Mouse (Mus musculus) neural tube, embryonic 12.5 days (tissue): ENCODE measurements around the gene Gm19410. TPM values are rescaled to one million over a fixed set of nuclear protein-coding genes. Genes with fewer than 3 reads are reported as not detected.

ENCODE experiments used
- ATAC-seq: fragments of 200-750 bp; cut with Nextera tagmentation; 2 replicates; pipeline ENCODE4 v1.8.0; 2017; ENCODE audit warnings: low read depth, mild to moderate bottlenecking, moderate TSS enrichment, moderate library complexity; ENCODE audit not compliant: low FRiP score
- H3K27ac ChIP-seq: fragments of 300-500 bp; sonication (generic); 2 replicates; pipeline ENCODE4 v1.5.1; 2016
- H3K27me3 ChIP-seq: fragments of 300-500 bp; sonication (generic); replicated peaks from 2 replicates; pipeline ENCODE4 v1.6.1; 2016; ENCODE audit warnings: mild to moderate bottlenecking
- H3K36me3 ChIP-seq: fragments of 300-500 bp; sonication (generic); 2 replicates; pipeline ENCODE4 v1.6.1; 2016; ENCODE audit warnings: mild to moderate bottlenecking
- H3K4me1 ChIP-seq: fragments of 300-500 bp; sonication (generic); 2 replicates; pipeline ENCODE4 v1.6.1; 2016
- H3K4me2 ChIP-seq: fragments of 300-500 bp; sonication (generic); replicated peaks from 2 replicates; pipeline ENCODE4 v1.6.1; 2016; ENCODE audit warnings: mild to moderate bottlenecking
- H3K4me3 ChIP-seq: fragments of 300-500 bp; sonication (generic); 2 replicates; pipeline ENCODE4 v1.5.1; 2016
- H3K9ac ChIP-seq: fragments of 300-500 bp; sonication (generic); 2 replicates; pipeline ENCODE4 v1.6.1; 2016; ENCODE audit warnings: mild to moderate bottlenecking
- H3K9me3 ChIP-seq: fragments of 300-500 bp; sonication (generic); 2 replicates; pipeline ENCODE4 v1.6.1; 2016; ENCODE audit warnings: mild to moderate bottlenecking
- WGBS: fragments of 180-500 bp; shearing (Covaris S2); methylation state at CpG from one replicate; pipeline ENCODE4 v1.1.7; 2016; 5-methylcytosine and 5-hydroxymethylcytosine counted together
- microRNA-seq: library from miRNA; unstranded; fragments of <30 nt; microRNA quantifications from one replicate; pipeline ENCODE4, GENCODE M21; 2017
- polyA plus RNA-seq: library from polyadenylated mRNA; unstranded; fragments of >200 nt; fragmentation: Nextera tagmentation; extraction: Ambion mirVana; gene quantifications from 2 replicates; pipeline ENCODE4 v1.2.1, GENCODE M21; 2016

Gene Gm19410
- 0.03 TPM in 2 replicates for polyA plus RNA-seq

DNA sequence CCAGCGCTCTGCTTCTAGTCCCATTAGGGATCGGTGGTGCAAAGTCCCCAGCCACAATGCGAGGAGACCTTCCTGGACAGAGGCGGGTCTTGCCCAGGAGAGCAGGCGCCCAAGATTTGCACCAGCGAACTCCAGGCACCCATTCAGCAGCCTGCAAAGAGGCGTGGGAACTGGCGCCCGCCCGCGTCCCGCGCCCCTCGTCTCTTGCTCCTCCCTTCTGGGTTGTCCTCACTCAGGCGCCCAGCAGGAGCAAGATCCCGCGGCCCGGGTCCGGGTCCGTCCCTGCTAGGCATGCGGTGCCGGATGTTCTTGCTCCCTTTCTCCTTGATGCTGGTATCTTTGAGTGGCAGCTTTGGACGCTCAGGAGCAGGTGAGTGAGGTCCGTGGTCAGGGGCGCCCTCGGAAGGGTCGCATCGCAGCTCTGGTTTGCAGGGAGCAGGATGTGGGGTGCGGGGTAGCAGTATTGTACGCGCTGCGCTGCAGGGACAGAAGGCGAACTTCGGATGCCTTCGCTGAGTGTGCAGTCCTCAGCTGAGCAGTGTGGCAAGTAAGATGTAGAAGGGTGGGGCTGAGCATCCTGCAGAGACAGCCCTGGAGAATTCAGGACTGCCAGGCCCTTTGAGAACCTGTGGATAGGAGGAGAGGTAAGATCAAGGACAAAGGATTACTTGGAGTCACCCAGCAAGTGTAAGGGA lies at the start of gene Gm19410:
Gene Gm19410 (plus strand): TSS at position 292 of the 695 bp plus-strand sequence.
- Histone ChIP-seq H3K27me3 (peaks cover 22% of the 10 kb centered on the region), H3K9ac (peak within 1 kb of the TSS; percentile 33), H3K4me2 (peak within 1 kb of the TSS; percentile 78), H3K27ac (no peak within 1 kb of the TSS), H3K4me1 (peaks cover 12% of the 10 kb centered on the region), H3K4me3 (peak within 1 kb of the TSS; percentile 34), H3K36me3 (no peaks in the 10 kb centered on the region), H3K9me3 (no peaks in the 10 kb centered on the region)
- under 1% methylated on average over 35 of the region's 35 CpGs for WGBS
- ATAC-seq, result peak; percentile 48

DNA sequence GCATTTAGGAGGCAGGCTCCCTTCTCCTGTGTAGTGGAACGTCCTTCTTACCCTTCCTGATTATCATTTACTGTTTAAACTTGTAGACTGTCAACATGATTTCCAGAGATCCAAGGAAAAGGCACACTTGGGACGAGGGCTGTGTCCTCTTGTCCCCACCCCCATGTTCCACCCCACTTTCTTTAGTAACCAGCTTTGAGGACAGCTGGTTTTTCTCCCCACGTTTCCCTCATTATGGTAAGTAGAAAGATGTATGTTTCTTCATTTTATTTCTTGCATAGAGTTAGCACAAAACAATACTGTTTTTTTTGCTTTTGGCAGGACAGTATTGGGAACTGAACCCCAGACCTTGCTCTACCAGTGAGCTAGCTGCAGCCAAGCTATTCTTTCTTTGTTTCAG lies 34.8 kb upstream of the Gm19410 start:
- Histone ChIP-seq H3K4me1 (no peaks in the 10 kb centered on the region), H3K9ac (no peak overlapping the region), H3K4me2 (no peak overlapping the region), H3K9me3 (no peaks in the 10 kb centered on the region), H3K27ac (no peak overlapping the region), H3K27me3 (no peaks in the 10 kb centered on the region), H3K4me3 (no peak overlapping the region), H3K36me3 (no peaks in the 10 kb centered on the region)
- WGBS, result 77% methylated on average over 3 of the region's 3 CpGs
- no peak for ATAC-seq

DNA sequence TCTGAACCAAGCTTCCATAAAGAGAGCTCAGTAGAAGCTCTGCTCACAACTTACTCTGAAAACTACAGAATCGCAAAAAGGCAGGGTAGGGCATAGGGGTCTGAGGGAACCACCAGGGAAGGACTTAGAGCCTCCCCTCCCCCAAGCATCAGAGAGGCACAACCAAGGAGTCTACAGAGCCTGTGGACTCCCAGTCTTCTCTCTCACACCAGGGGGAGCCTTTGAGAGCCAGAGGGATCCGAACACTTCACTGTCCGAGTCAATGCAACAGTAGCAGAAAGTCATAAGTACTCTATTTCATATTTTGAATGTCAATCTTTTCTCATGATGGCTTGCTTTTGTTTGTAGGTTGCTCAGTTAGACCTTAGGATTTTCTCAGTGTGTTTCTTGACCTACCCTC lies 30.2 kb upstream of the Gm19410 start:
- Histone ChIP-seq H3K4me1 (no peaks in the 10 kb centered on the region), H3K9ac (no peak overlapping the region), H3K36me3 (no peaks in the 10 kb centered on the region), H3K27me3 (no peaks in the 10 kb centered on the region), H3K9me3 (no peaks in the 10 kb centered on the region), H3K4me2 (no peak overlapping the region), H3K27ac (no peak overlapping the region), H3K4me3 (no peak overlapping the region)
- WGBS, result 81% methylated on average over 3 of the region's 3 CpGs
- no peak for ATAC-seq

DNA sequence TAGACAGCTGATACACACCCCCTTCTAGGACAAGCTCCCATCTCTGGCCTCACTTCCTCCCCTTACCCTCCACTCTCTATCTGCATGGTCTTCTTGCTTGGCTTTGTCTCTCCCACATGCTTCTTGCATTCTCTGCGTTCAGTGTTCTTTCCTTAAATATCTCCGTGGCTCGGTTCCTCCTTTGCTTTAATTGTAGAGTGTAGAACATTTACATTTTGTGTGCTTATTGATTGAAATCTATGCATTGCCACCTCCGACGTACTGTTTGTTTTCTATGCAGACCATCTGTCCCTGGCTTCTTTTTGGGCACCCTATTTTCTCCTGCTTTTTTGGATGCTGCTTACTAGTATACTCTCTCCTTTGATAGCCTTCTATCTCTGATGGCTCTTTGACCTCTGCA lies 9.4 kb upstream of the Gm19410 start:
- no peak for ATAC-seq
- no peak overlapping the region for H3K27ac ChIP-seq
- H3K4me1 ChIP-seq, result no peaks in the 10 kb centered on the region
- H3K4me3 ChIP-seq, result no peak overlapping the region
- H3K9ac ChIP-seq, result no peak overlapping the region
- WGBS, result 93% methylated on average over 5 of the region's 5 CpGs
- no peaks in the 10 kb centered on the region for H3K9me3 ChIP-seq
- no peaks in the 10 kb centered on the region for H3K27me3 ChIP-seq
- H3K4me2 ChIP-seq, result no peak overlapping the region
- no peaks in the 10 kb centered on the region for H3K36me3 ChIP-seq

DNA sequence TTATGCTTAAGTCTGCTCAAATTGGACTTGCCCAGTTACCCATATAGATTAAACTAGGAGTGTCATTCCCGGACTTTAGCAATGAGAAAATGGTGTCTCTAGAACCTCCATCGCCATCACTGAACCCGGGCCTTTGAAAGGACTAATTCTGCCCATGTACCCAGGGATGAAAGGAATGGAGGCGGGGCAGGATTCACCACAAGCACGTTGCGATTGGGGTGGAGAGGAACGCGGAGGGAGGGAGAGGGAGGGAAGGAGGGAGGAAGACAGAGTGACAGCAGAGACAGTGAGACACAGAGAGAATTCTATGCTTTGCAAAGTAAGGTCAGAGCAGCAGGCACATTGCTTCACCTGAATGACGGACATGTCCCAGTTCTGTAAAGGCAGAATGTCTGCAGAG lies 570 bp upstream of the Gm19410 start:
- no peaks in the 10 kb centered on the region for H3K9me3 ChIP-seq
- 4% methylated on average over 9 of the region's 9 CpGs for WGBS
- H3K9ac ChIP-seq, result peak overlapping the region; percentile 33; the same call in 1 of the 2 replicates
- peaks cover 12% of the 10 kb centered on the region for H3K4me1 ChIP-seq
- H3K36me3 ChIP-seq, result no peaks in the 10 kb centered on the region
- H3K27ac ChIP-seq, result no peak overlapping the region
- H3K4me2 ChIP-seq, result peak overlapping the region; percentile 78
- peaks cover 22% of the 10 kb centered on the region for H3K27me3 ChIP-seq
- peak overlapping the region; percentile 34 for H3K4me3 ChIP-seq
- ATAC-seq, result no peak

DNA sequence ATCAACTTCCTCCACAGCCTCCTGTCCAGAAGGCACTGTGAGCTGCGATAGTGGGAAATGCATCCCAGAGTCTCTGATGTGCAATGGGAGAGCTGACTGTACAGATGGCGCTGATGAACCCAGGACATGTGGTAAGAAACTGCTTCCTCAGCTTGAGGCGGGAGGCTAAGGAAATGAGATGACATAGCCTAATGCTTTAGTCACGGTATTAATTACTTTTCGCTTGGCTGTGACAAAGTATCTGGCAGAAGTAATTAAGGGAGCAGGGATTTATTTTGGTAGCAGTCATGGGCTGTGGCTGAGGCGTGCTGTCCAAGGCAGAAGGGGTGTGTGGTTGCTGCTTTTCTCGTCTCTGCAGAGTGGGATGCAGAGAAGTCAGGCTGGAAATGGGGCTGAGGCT lies 7.9 kb downstream of the Gm19410 start:
- no peaks in the 10 kb centered on the region for H3K27me3 ChIP-seq
- 40% methylated on average over 7 of the region's 7 CpGs for WGBS
- no peak overlapping the region for H3K4me3 ChIP-seq
- H3K27ac ChIP-seq, result no peak overlapping the region
- H3K4me1 ChIP-seq, result peaks cover 7% of the 10 kb centered on the region; the same call in 1 of the 2 replicates
- ATAC-seq, result peak; percentile 85
- H3K9me3 ChIP-seq, result no peaks in the 10 kb centered on the region
- H3K4me2 ChIP-seq, result no peak overlapping the region
- H3K36me3 ChIP-seq, result no peaks in the 10 kb centered on the region
- no peak overlapping the region for H3K9ac ChIP-seq

Small RNA genes lying within 50 kb of the gene (microRNA-seq; reads per million reads assigned to microRNA genes)
- gene Gm44474, result not detected
